Mouse (Mus musculus) ES-Bruce4 (cell line): ENCODE measurements at regions not wholly inside any gene's neighbourhood (a gene's known extent, or its start where the extent isn't known, plus 50 kb on each side); places are given as distances from the start of the nearest gene placed in this dataset.

Experiments
- H3K27ac ChIP-seq: 2 replicates; pipeline ENCODE4 v1.5.1; 2012; ENCODE audit warnings: low read length, inconsistent platforms; ENCODE audit not compliant: insufficient read depth
- H3K27me3 ChIP-seq: 2 replicates; pipeline ENCODE4 v1.6.1; 2012; ENCODE audit warnings: mild to moderate bottlenecking, low read length, inconsistent platforms; ENCODE audit not compliant: control insufficient read depth, poor library complexity, insufficient read depth, severe bottlenecking
- H3K36me3 ChIP-seq: 2 replicates; pipeline ENCODE4 v1.6.1; 2012; ENCODE audit warnings: inconsistent platforms, mild to moderate bottlenecking, low read length, moderate library complexity; ENCODE audit not compliant: control insufficient read depth, poor library complexity, insufficient read depth, severe bottlenecking
- H3K4me1 ChIP-seq: one replicate; pipeline ENCODE4 v1.8.1; 2011; ENCODE audit warnings: low read length; ENCODE audit not compliant: control insufficient read depth, insufficient read depth
- H3K4me3 ChIP-seq: 2 replicates; pipeline ENCODE4 v1.5.1; 2011; ENCODE audit warnings: low read depth, mild to moderate bottlenecking, low read length
- H3K9ac ChIP-seq: 2 replicates; pipeline ENCODE4 v1.6.1; 2012; ENCODE audit warnings: low read depth, mild to moderate bottlenecking, inconsistent platforms; ENCODE audit not compliant: poor library complexity, severe bottlenecking
- H3K9me3 ChIP-seq: replicated peaks from 2 replicates; pipeline ENCODE4 v1.6.1; 2012; ENCODE audit warnings: mild to moderate bottlenecking, low read length, inconsistent platforms; ENCODE audit not compliant: control insufficient read depth, poor library complexity, insufficient read depth, severe bottlenecking
- CTCF ChIP-seq: IDR thresholded peaks from one replicate; pipeline ENCODE4 v1.8.1; 2011; ENCODE audit warnings: low read depth, low read length
- EP300 ChIP-seq: IDR thresholded peaks from 2 replicates; pipeline ENCODE4 v1.6.1; 2011; ENCODE audit warnings: low read depth, low read length; ENCODE audit not compliant: insufficient read depth
- POLR2A ChIP-seq: IDR thresholded peaks from one replicate; pipeline ENCODE4 v1.8.1; 2011; ENCODE audit warnings: low read length; ENCODE audit not compliant: insufficient read depth

GRCm38 (mm10) chr14:58467856-58468255, 397.5 kb downstream of the Fgf9 start:
- H3K36me3 ChIP-seq: no peaks in the 10 kb centered on the region
- TF ChIP-seq EP300 (no peak), CTCF (no peak), POLR2A (no peak)
- H3K27ac ChIP-seq: no peak overlapping the region
- H3K9me3 ChIP-seq: no peaks in the 10 kb centered on the region
- no peaks in the 10 kb centered on the region for H3K27me3 ChIP-seq
- no peak overlapping the region for H3K4me3 ChIP-seq
- no peaks in the 10 kb centered on the region for H3K4me1 ChIP-seq
- no peak overlapping the region for H3K9ac ChIP-seq

DNA sequence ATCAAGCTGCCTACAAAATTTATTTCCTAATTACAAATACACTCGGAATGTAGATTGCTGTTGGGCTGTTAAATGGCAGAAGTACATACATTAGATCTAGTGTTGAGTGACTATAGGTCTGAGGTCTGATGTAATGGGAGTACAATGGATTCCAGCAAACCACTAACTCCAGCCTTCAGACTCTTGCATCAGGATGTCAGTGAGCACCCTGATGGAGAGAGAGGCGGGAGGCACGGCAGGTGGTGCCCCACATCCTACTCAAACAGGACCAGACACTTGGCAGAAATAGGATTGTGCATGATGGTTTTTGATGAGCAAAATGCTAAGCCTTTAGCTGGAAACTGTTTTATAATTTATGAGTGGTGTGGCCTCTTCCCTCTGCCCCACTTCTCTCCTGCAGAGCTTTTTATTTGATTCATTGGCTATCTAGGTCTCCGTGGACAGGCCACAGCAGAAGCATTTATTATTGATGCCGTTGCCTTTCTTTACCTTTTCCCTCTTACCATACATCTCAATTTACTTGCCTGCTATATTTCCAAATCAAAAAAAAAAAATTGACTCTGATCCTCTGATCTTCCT, 376.5 kb downstream of the Fgf9 start:
- no peak overlapping the region for H3K9ac ChIP-seq
- H3K27ac ChIP-seq: no peak overlapping the region
- H3K36me3 ChIP-seq: no peaks in the 10 kb centered on the region
- no peaks in the 10 kb centered on the region for H3K4me1 ChIP-seq
- H3K27me3 ChIP-seq: no peaks in the 10 kb centered on the region
- H3K4me3 ChIP-seq: no peak overlapping the region
- H3K9me3 ChIP-seq: no peaks in the 10 kb centered on the region
- TF ChIP-seq CTCF: no peak
- TF ChIP-seq EP300: no peak
- TF ChIP-seq POLR2A: no peak

DNA sequence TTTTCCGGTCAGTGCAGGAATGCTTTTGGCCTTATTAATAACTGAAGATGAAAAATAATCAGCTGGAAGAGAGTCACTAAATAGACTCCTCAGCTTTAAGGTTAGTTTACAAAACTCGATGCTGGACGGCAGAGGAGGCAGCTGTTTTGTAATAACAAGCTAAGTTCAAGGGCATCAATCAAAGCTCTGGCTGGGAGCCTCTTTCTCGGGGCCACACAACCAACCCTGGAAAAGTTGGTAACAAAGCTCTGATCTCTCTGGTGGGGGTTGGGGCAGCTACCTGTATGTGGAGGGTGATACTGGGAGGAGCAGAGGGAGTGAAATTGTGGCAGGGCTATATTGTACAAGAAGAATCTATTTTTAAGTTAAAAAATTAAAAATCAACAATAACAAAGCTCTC, 374.1 kb downstream of the Fgf9 start:
- Histone ChIP-seq H3K4me3 (no peak overlapping the region), H3K27me3 (no peaks in the 10 kb centered on the region), H3K27ac (no peak overlapping the region), H3K36me3 (no peaks in the 10 kb centered on the region), H3K9me3 (no peaks in the 10 kb centered on the region), H3K4me1 (no peaks in the 10 kb centered on the region), H3K9ac (no peak overlapping the region)
- TF ChIP-seq EP300 (no peak), CTCF (no peak), POLR2A (no peak)

DNA sequence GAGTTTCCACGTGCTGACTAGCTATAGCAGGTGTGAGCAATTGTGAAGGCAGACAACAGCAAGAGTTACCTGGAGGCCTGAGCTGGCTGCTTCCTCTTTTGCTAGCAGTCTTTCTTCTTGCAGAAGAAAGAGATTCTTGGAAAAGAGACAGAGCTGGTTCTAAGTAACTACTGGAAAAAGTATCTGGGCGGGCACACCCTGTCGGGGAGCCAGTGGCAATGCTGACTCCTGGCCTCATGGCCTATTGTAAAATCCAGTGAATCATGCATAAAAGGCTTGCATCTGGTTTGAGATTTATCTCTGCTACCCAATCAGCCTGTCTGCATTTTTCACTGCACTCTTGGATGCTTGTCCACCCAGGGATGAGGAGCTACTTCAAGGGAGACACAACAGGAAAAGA, 372.2 kb downstream of the Fgf9 start:
- Histone ChIP-seq H3K27ac (no peak overlapping the region), H3K9ac (no peak overlapping the region), H3K4me3 (no peak overlapping the region), H3K4me1 (no peaks in the 10 kb centered on the region), H3K9me3 (no peaks in the 10 kb centered on the region), H3K36me3 (no peaks in the 10 kb centered on the region), H3K27me3 (no peaks in the 10 kb centered on the region)
- TF ChIP-seq EP300 (no peak), CTCF (no peak), POLR2A (no peak)

DNA sequence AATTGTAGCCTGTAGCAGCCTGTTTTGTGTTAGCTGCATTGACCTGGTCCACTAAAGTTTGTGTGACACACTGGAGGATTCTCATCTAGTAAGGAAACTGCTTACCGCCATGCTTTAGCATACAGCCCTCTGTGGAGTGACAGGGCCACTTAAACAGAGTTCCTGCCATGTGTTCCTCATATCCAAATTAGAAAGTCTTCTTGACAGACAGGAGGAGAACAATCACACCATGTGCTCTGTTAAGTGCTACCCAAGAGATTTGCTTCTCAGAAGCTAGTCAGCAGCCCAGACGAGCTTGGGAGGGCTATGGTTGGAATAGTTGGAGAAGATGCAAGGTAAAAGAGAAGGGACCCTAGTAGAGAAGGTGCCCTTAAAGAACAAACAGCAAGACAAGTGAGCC, 369.6 kb downstream of the Fgf9 start:
- H3K4me3 ChIP-seq: no peak overlapping the region

DNA sequence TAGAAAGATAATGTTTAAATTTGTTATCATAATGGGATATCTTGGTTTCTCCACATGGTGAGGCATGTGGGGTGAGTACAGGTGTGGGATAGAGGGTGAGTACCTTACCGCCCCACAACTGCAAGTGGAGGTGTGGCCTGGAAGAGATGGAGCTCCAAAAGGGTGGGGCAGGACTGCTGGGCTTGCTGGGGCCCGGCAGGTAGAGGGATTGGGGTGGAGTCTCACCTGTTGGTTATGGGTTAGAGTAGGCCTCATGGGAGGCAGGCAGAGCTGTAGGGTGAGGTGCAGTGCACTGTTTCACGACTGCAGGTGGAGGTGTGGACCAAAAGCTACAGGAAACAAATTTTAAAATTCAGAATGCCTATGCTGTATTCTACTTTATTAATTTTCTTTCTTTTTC, 365.7 kb downstream of the Fgf9 start:
- H3K9me3 ChIP-seq: no peaks in the 10 kb centered on the region
- no peak overlapping the region for H3K9ac ChIP-seq
- no peak overlapping the region for H3K27ac ChIP-seq
- no peak overlapping the region for H3K4me3 ChIP-seq
- H3K36me3 ChIP-seq: no peaks in the 10 kb centered on the region
- no peaks in the 10 kb centered on the region for H3K27me3 ChIP-seq
- no peaks in the 10 kb centered on the region for H3K4me1 ChIP-seq
- TF ChIP-seq EP300 (no peak), CTCF (no peak), POLR2A (no peak)

More for the DNA sequence above, 369.6 kb downstream of the Fgf9 start:
- no peaks in the 10 kb centered on the region for H3K9me3 ChIP-seq
- H3K27ac ChIP-seq: no peak overlapping the region
- H3K9ac ChIP-seq: no peak overlapping the region
- H3K4me1 ChIP-seq: no peaks in the 10 kb centered on the region
- TF ChIP-seq EP300 (no peak), CTCF (no peak), POLR2A (no peak)
- no peaks in the 10 kb centered on the region for H3K27me3 ChIP-seq
- H3K36me3 ChIP-seq: no peaks in the 10 kb centered on the region
